Mouse (Mus musculus) embryonic facial prominence, embryonic 10.5 days (tissue): ENCODE data around the gene Scrt2. TPM values are rescaled to one million over a fixed set of nuclear protein-coding genes. Genes with fewer than 3 reads are reported as not detected.

Experiments
- DNase-seq: peaks from one replicate; pipeline ENCODE4 v3.0.0-alpha.2; 2017; ENCODE audit warnings: low spot score
- H3K27ac ChIP-seq: fragments of 300-500 bp; sonication (generic); replicated peaks from 2 replicates; pipeline ENCODE4 v1.5.1; 2016; ENCODE audit warnings: mild to moderate bottlenecking
- H3K27me3 ChIP-seq: fragments of 300-500 bp; sonication (generic); replicated peaks from 2 replicates; pipeline ENCODE4 v1.6.1; 2016; ENCODE audit warnings: low read depth, mild to moderate bottlenecking; ENCODE audit not compliant: poor library complexity, severe bottlenecking
- H3K36me3 ChIP-seq: fragments of 300-500 bp; sonication (generic); replicated peaks from 2 replicates; pipeline ENCODE4 v1.6.1; 2016; ENCODE audit warnings: mild to moderate bottlenecking, moderate library complexity
- H3K4me1 ChIP-seq: fragments of 300-500 bp; sonication (generic); 2 replicates; pipeline ENCODE4 v1.6.1; 2016
- H3K4me3 ChIP-seq: fragments of 300-500 bp; sonication (generic); 2 replicates; pipeline ENCODE4 v1.5.1; 2016; ENCODE audit warnings: mild to moderate bottlenecking, moderate library complexity
- H3K9me3 ChIP-seq: fragments of 300-500 bp; sonication (generic); 2 replicates; pipeline ENCODE4 v1.6.1; 2016; ENCODE audit warnings: mild to moderate bottlenecking
- WGBS: fragments of 180-500 bp; shearing (Covaris S2); methylation state at CpG from one replicate; pipeline ENCODE4 v1.1.7; 2016; 5-methylcytosine and 5-hydroxymethylcytosine counted together
- polyA plus RNA-seq: library from polyadenylated mRNA; unstranded; fragments of >200 nt; fragmentation: Nextera tagmentation; extraction: Ambion mirVana; gene quantifications from 2 replicates; pipeline ENCODE4 v1.2.1, GENCODE M21; 2016

The Scrt2 gene
- 0.93 and 1.5 TPM in 2 replicates for polyA plus RNA-seq

DNA sequence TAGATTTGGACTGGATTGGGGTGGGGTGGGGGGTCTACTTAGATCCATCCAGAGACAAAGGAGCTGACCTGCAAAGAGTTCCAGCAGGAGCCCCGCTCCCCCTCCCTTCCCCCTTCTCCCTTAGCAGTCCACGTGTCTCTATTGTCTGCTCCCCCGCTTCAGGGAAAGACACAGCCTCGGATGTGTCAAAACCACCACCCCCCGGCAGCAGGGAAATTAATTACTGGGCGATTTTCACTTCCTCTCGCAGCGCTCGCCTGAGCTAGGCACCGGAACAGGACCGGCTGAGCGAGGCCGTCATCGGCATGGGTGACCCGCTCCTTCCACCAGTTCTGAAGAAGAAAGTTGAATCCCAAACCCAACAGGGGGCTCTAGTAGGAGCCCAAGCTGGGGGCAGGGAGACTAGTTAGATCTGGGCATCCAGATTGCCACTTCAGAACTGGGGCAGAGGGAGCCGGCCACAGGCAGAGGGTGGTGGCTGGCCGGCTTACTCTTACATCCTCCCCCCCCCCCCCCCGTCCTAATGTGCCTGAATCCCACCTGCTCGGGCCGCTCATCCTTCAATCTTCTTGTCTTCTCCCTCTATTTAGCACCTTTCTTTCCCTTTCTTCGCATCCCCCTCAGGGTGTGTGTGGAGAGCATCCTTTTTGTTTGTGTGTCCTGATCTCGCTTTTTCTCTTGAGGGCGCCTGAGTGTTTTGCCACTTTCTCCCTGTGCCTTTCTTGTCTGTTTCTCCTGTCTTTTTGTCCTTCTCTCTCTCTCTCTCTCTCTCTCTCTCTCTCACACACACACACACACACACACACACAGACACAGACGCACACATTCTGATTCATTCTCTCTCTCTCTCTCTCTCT is at the start of gene Scrt2:
TSS of gene Scrt2 (plus strand) at position 845 of the 857 bp plus-strand sequence.
- H3K27ac ChIP-seq = peak within 1 kb of the TSS; percentile 73
- peak; percentile 40 for DNase-seq
- no peaks in the 10 kb centered on the region for H3K9me3 ChIP-seq
- peak within 1 kb of the TSS; percentile 62 for H3K4me3 ChIP-seq
- no peaks in the 10 kb centered on the region for H3K36me3 ChIP-seq
- H3K27me3 ChIP-seq = peaks cover 98% of the 10 kb centered on the region
- WGBS = under 1% methylated on average over 24 of the region's 24 CpGs
- peaks cover 25% of the 10 kb centered on the region for H3K4me1 ChIP-seq

DNA sequence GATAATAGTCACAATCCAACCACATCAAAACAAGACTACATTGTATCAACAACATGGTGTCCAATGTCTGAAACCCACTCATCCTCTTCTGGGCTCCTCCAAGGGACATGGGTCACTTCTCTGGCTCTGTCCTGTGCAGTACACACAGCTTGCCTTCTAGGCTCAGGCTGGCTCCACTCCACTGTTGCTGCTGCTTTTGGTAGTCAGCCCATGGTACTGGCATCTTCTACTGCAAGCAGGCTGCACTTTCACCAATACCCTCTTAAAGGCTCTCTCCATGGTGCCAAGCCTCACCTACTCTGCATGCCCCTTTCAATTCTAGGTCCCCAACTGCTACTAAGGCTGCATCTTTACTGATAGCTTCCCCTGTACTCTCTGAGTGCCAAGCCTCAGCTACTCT is 41.2 kb upstream of the Scrt2 start:
- Histone ChIP-seq H3K4me3 (no peak overlapping the region), H3K27me3 (peaks cover 27% of the 10 kb centered on the region), H3K36me3 (no peaks in the 10 kb centered on the region), H3K9me3 (peaks cover 5% of the 10 kb centered on the region; the same call in 1 of the 2 replicates), H3K27ac (no peak overlapping the region), H3K4me1 (no peaks in the 10 kb centered on the region)
- DNase-seq = no peak

DNA sequence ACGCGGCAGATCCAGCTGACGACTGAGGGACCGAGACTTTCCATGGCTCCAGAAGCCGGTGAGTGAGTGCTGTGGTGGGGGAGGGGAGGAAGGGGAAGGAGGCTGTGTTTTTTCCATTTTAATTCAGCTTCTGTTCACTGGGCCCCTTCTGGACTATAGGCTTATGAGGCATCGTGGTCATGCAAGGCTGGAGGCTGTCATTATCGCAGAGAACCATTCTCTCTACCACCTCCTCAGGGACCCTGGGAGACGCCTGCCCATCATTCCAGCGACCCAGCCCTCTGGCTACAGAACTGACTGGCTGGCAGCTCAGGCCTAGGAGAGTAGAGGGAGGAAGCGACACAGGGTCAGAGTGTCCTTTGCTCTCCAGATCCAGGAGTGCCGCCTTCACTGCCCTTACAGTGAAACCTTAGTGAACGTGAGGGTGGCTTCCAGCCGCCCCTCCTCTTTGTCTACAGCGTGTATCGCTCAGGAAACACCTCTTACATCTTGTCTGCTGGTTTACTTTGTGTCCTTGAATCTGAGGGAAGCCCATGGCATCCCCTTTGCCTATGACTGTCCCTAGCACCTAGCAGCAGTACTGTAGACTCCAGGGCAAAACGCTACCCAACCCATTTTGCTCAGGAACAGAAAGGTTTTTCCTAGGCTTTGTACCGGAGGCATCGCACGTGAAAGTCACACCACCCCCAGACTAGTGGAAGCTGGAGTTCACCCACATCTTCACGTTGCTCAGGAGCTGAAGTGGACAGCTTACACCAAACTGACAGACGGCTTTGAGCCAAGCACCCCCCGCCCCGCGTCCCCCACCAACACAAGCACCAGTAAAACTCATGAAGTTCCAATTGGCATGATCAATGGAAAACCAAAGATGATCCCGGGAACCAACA is 34.0 kb upstream of the Scrt2 start:
- Histone ChIP-seq H3K9me3 (no peaks in the 10 kb centered on the region), H3K4me3 (peak overlapping the region; percentile 67; the same call in 1 of the 2 replicates), H3K27me3 (peaks cover 81% of the 10 kb centered on the region), H3K36me3 (no peaks in the 10 kb centered on the region), H3K4me1 (peaks cover 40% of the 10 kb centered on the region), H3K27ac (peak overlapping the region; percentile 85)
- DNase-seq = peak; percentile 44
- WGBS = 1% methylated on average over 25 of the region's 25 CpGs

DNA sequence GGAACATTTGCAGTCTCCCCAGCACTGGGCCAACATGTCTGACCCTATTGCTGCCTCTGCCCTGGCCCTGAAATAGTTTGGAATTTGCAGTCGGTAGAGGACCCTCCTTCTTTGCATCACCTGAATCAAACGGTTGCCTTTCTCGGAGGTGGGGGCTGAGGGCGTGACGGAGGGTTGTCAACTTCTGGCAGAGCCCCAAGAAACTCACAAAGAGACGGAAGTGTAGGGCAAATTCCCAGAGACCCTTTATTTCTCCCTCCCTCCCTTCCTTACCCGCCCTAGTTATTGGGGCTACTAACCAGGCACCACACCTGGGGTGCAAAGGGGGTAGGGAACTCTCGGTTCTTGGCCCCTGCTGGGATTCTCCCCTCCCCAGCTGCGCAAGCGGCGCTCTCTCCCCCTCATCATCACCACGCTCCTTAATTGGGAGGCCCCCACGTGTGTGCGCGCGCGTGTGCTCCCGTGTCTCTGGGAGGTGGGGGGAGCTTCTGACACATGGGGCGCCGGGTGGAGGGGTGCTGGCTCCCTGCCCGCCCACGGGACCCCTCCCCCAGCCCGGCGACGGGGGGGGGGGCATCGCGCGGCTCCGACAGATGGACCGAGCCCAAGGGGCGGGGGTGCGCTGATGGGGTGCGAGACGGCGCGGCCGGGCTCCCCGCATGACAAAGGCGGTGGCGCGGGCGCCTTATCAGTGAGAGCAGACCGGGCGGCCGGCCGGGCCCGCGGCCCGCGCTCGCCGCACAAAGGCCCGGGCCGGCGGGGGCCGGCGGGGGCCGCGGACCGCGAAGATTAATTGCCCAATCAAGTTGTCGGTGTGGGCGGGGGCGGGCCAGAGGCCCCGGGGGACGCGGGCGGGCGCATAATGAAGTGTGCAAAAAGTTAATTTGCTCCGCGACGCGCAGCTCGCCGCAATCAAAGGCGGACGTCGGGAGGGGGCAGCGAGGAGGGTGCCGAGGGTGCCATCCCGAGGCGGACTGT is 33.0 kb upstream of the Scrt2 start:
- H3K9me3 ChIP-seq = no peaks in the 10 kb centered on the region
- H3K27me3 ChIP-seq = peaks cover 90% of the 10 kb centered on the region
- H3K27ac ChIP-seq = peak overlapping the region; percentile 85
- H3K36me3 ChIP-seq = no peaks in the 10 kb centered on the region
- WGBS = under 1% methylated on average over 82 of the region's 82 CpGs
- H3K4me1 ChIP-seq = peaks cover 40% of the 10 kb centered on the region
- peak; percentile 64 for DNase-seq
- peak overlapping the region; percentile 67 for H3K4me3 ChIP-seq

DNA sequence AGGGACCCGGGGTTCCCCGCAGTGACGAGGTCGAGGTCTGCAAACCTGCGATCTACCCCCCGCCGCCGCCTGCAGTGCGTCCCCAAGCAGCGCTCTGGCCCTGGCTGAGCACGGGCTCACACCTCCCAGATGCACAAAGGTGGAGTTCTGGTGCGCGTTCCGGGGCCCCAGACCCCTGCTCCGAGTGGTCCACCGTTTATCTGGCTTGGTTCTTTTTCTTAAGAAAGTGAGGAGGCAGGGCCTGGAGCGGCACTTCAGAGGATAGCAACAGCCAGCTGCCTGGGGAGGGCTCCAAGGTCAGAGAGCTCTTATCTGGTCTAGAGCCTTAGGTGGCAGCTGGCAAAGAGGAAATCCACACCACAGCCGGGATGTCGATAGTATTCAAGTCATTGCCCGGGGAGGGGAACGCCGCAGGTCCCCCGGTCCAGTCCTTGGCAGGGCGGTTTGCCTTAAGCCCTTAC is 32.3 kb upstream of the Scrt2 start:
- Histone ChIP-seq H3K27ac (peak overlapping the region; percentile 85), H3K4me1 (peaks cover 40% of the 10 kb centered on the region), H3K27me3 (peaks cover 97% of the 10 kb centered on the region), H3K4me3 (peak overlapping the region; percentile 67), H3K9me3 (no peaks in the 10 kb centered on the region), H3K36me3 (no peaks in the 10 kb centered on the region)
- DNase-seq = peak; percentile 64
- WGBS = under 1% methylated on average over 24 of the region's 24 CpGs

DNA sequence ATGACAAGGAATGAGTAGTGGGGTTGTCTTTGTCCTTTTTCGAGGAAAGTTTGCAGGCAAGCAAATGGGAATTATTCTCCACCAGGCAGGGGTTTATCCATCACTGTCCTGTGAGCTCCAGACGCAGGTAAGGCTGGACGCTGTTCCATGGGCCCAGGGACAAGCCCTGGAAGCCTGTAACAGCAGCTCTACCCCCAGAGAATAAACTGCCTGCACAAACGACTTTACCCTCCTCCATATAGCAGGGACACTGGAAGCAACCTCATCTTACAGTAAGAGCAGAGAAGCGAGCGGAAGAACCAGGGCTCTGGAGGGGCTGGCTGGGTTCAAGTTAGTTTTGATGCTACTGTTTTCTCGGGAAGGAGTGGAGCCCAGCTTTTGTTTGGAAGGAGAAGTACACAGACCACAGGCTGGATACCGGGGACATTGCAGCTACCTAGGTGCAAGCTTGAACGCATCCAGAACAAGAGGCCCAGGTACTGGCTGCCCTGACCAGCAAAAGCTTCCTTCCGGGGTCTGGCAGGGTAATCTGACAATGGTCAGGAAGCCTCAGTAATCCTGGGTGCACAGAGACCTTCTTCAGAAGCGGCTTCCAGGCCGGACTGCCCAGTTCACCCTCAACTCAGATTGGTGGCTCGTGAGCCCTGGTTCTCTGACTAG is 31.6 kb upstream of the Scrt2 start:
- Histone ChIP-seq H3K4me3 (peak overlapping the region; percentile 67), H3K9me3 (no peaks in the 10 kb centered on the region), H3K36me3 (no peaks in the 10 kb centered on the region), H3K27ac (peak overlapping the region; percentile 85; the same call in 1 of the 2 replicates), H3K27me3 (peaks cover 97% of the 10 kb centered on the region), H3K4me1 (peaks cover 40% of the 10 kb centered on the region)
- WGBS = 2% methylated on average over 13 of the region's 13 CpGs
- DNase-seq = peak; percentile 33

DNA sequence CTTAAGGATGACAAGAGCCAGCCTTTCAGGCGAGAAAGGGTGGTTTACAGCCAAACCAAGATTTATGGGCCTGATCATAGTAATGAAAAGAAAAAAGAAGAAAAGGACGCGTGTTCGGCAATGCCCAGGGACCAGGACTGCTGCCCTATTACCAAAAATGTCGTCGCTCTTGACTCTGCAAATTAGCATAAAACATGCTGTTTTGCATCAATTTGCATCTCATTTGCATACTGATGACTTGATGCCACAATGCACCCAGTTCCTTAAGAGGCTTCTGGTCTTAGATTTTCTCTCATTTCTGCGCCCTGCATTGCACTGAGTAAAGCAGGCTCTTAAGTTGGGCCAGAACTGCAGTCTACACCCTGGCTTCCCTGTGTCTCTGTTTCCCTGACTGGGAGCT is 31.0 kb upstream of the Scrt2 start:
- no peak for DNase-seq
- H3K4me3 ChIP-seq = 0 out of 2 replicates have a peak overlapping the region, but pooled peaks have one; percentile 67
- WGBS = 5% methylated on average over 7 of the region's 7 CpGs
- H3K36me3 ChIP-seq = no peaks in the 10 kb centered on the region
- H3K27ac ChIP-seq = no peak overlapping the region
- H3K4me1 ChIP-seq = peaks cover 40% of the 10 kb centered on the region
- peaks cover 97% of the 10 kb centered on the region for H3K27me3 ChIP-seq
- H3K9me3 ChIP-seq = no peaks in the 10 kb centered on the region

DNA sequence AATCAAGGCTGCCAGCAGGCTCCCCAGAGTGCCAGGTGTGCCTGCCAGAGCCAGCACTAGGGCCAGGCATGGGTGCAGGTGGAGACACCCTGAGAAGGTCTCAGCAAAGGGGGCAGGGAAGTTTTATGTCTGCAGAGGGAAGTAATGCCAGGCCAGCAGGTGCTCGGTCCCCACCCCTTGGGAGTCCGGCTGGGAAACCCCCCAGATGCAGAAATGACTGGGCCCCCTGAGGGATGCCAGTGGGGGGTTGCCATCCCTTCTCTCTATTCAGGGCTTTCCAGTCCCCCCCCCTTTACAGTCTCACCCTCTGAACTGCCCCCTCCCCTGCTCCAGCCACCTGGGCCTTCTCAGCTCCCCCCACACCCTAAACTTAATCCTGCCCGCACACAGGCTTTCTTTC is 29.3 kb upstream of the Scrt2 start:
- no peaks in the 10 kb centered on the region for H3K36me3 ChIP-seq
- H3K4me3 ChIP-seq = no peak overlapping the region
- WGBS = 68% methylated on average over 3 of the region's 3 CpGs
- no peak overlapping the region for H3K27ac ChIP-seq
- peaks cover 100% of the 10 kb centered on the region for H3K27me3 ChIP-seq
- DNase-seq = no peak
- peaks cover 47% of the 10 kb centered on the region for H3K4me1 ChIP-seq
- H3K9me3 ChIP-seq = no peaks in the 10 kb centered on the region

DNA sequence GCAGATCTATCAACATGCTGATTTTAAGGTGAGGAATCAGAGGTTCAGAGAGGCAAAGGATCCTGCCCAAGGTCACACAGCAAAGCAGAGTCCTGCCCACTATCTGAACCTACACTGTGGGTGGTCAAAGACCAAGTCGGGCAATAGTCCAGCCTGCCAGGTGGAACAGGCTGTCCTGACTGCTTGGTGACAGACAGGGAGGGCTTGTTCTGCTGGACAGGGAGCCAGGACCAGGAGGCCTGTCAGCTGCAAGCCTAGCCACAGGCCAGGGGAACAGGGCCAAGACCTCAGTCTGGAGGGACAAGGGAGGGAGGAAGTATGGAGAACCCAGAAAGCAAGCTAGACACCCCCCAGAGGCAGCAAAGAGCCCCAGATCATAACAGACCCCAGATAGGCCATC is 25.9 kb upstream of the Scrt2 start:
- no peak for DNase-seq
- Histone ChIP-seq H3K36me3 (no peaks in the 10 kb centered on the region), H3K9me3 (no peaks in the 10 kb centered on the region), H3K27ac (no peak overlapping the region), H3K4me1 (peaks cover 14% of the 10 kb centered on the region), H3K4me3 (no peak overlapping the region), H3K27me3 (peaks cover 84% of the 10 kb centered on the region)
- 78% methylated on average over 1 of the region's 1 CpGs for WGBS

DNA sequence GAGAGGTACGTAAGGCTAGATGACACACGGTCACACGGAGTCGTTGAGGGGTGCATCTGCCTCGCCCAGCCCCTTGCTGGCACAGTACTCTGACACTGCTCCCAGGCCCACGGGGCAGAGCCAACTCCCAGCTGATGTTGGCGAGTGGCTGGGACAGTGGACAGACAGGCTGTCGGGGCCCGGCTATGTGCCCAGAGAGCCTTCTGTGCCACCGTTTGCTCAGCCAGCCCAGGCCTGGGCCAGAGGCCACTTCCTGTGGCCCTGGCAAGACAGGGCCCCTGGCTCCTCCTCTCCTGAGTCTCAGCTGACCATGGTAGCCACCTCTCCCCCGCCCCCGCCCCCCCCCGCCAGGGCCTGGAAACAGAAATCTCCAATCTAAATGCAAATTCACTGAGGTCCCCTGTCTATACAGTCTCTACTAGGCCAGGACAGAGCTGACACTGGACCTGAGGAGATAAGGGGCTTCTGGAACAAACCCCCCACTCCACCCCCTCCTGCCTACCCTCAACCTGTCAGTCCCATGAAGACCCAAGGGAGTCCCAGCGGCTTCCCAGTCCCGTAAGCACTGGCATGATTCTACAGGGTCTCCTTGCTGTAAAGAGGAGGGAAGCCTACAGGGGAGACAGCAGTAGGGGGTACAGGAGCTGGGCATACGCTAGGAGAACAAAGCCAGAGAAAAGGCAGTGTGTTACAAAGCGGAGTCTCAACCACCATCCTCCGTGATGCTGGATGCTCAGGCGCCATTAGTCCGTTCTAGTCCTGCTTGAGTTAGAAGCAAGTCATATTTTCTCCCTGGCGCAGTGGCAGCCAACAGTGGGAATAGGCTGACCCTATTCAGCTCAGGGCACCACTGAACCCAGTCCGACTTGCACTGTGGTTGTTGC is 24.7 kb upstream of the Scrt2 start:
- Histone ChIP-seq H3K9me3 (no peaks in the 10 kb centered on the region), H3K27me3 (peaks cover 72% of the 10 kb centered on the region), H3K36me3 (no peaks in the 10 kb centered on the region), H3K27ac (no peak overlapping the region; the same call in 1 of the 2 replicates), H3K4me3 (no peak overlapping the region), H3K4me1 (peaks cover 16% of the 10 kb centered on the region)
- 59% methylated on average over 22 of the region's 22 CpGs for WGBS
- no peak for DNase-seq

DNA sequence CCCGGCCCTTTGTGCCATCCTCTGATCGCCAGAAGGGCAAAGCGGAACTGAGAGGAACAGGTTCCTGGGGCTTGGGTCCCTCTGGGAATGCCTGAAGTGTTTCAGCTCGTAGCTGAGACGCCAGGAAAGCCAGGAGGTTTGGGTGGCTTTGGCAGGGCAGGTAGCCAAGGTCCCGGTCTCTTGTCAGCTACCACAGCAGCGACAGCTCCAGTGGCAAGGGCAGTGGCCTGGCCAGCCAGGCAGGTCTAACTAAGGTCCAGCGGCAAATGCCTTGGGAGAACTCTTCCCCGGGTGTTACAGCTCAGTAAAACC is 24.1 kb upstream of the Scrt2 start:
- Histone ChIP-seq H3K9me3 (no peaks in the 10 kb centered on the region), H3K27ac (no peak overlapping the region), H3K36me3 (no peaks in the 10 kb centered on the region), H3K27me3 (peaks cover 66% of the 10 kb centered on the region), H3K4me3 (no peak overlapping the region), H3K4me1 (peaks cover 16% of the 10 kb centered on the region)
- WGBS = 77% methylated on average over 9 of the region's 9 CpGs
- no peak for DNase-seq
